Mouse (Mus musculus) bone marrow macrophage, adult 2 months (primary cell): ENCODE measurements around the gene Rab7. TPM values are rescaled to one million over a fixed set of nuclear protein-coding genes. Genes with fewer than 3 reads are reported as not detected.

ENCODE experiments used
- H3K27ac ChIP-seq: 2 replicates; pipeline ENCODE4 v1.5.1; 2012; ENCODE audit warnings: low read depth, low read length; ENCODE audit not compliant: insufficient read depth
- H3K4me1 ChIP-seq: 2 replicates; pipeline ENCODE4 v1.6.1; 2012; ENCODE audit warnings: low read length; ENCODE audit not compliant: control insufficient read depth, insufficient read depth
- H3K4me3 ChIP-seq: 2 replicates; pipeline ENCODE4 v1.5.1; 2012; ENCODE audit warnings: mild to moderate bottlenecking, low read length, moderate library complexity; ENCODE audit not compliant: insufficient read depth
- CTCF ChIP-seq: IDR thresholded peaks from 2 replicates; pipeline ENCODE4 v1.5.1; 2012; ENCODE audit warnings: low read depth, mild to moderate bottlenecking, low read length, moderate library complexity
- POLR2A ChIP-seq: IDR thresholded peaks from 2 replicates; pipeline ENCODE4 v1.6.1; 2012; ENCODE audit warnings: mild to moderate bottlenecking, low read depth, low read length, borderline replicate concordance
- polyA plus RNA-seq: library from polyadenylated mRNA; stranded (reverse); fragments of >200 nt; gene quantifications from 2 replicates; pipeline ENCODE4 v1.2.4, GENCODE M21; 2012; ENCODE audit not compliant: missing spikeins, insufficient read depth, insufficient read length

Rab7 gene
- polyA plus RNA-seq, 1 experiment: 475 TPM

DNA sequence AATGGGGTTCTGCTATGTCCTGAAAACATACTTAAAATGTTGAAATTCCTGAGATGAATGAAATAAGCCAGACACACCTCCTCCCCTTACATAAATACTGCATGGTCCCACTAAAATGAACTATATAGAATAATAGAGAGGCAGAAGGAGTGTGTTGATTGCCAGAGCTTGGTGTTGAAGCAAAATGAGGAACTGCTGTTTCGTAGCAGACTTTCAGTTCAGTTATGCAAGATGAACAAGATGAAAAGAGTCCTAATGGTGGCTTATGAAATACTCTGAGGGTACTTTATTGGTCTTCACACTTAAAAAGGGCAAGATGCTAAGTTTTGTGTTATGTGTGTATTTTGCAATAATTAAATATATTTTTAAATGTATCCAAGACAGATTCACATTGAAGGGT lies 23.7 kb upstream of the Rab7 start:
- H3K27ac ChIP-seq: peak overlapping the region; percentile 83
- H3K4me1 ChIP-seq: peaks cover 56% of the 10 kb centered on the region
- no peak overlapping the region for H3K4me3 ChIP-seq
- TF ChIP-seq POLR2A (no peak), CTCF (no peak)

DNA sequence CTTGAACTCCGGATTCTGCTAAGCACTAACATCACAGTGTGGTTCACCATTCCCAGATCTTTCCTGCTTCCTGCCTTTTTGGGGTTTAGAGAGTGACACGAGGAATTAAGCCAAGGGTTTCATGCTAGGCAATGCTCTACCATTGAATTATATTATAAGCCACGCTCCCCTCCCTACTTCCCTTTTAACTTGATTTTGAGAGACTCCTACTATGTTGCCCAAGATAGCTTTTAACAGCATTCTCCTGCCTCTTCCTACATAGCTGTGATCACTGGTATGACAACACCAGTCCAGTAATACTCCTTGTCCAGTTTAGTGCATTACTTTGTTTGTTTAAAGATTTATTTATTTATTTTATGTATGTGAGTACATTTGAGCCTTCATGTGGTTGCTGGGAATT lies 22.7 kb upstream of the Rab7 start:
- TF ChIP-seq CTCF (no peak), POLR2A (no peak)
- Histone ChIP-seq H3K4me3 (no peak overlapping the region), H3K27ac (peak overlapping the region; percentile 75), H3K4me1 (peaks cover 58% of the 10 kb centered on the region)

DNA sequence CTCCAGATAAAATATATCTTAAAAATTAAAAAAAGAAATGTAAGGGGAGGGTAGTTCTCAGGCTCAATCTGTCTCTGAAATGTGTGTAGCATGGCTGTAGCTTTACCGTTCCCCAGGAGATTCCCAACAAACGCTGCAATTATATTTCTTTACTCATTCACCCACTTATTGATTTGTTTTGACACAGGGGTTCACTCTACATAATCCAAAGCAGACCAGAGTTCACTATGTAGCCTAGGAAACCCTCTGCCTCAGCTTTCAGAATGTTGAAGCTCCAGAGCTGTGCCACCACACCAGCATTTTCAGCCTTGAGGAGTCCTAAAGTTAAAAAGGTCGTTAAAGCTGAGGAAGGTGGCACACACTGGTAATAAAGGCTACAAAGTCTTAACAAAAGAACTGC lies 20.9 kb upstream of the Rab7 start:
- no peak overlapping the region for H3K4me3 ChIP-seq
- H3K4me1 ChIP-seq: peaks cover 53% of the 10 kb centered on the region
- no peak for TF ChIP-seq CTCF
- no peak for TF ChIP-seq POLR2A
- H3K27ac ChIP-seq: peak overlapping the region; percentile 0; the same call in 1 of the 2 replicates

DNA sequence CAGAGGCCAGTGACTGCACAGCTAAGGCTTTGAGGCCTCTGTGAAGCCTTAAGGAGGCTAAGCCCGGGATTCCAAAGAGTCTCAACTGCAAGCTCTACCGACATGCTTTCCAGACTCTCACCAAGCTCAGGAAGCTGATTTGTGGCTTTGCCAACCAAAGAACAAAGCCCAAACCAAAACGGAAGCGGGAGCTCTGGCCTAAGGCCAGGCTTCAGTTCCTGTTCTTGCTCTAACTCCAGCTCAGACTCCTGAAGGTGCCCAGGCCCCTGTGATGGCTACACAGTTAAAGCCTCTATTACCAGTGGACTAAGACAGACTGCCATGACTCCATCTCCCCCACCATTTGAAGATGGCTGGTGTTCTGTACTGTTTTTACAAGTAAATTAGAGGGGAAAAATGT lies 20.0 kb upstream of the Rab7 start:
- Histone ChIP-seq H3K4me3 (peak overlapping the region; percentile 32), H3K27ac (peak overlapping the region; percentile 95), H3K4me1 (peaks cover 52% of the 10 kb centered on the region)
- TF ChIP-seq CTCF (no peak), POLR2A (no peak)

- TF ChIP-seq CTCF (no peak), POLR2A (no peak)
- H3K4me3 ChIP-seq: no peak overlapping the region
- peaks cover 45% of the 10 kb centered on the region for H3K4me1 ChIP-seq
- peak overlapping the region; percentile 39; the same call in 1 of the 2 replicates for H3K27ac ChIP-seq
Observed at GRCm38 (mm10) chr6:88064072-88064642, 19.1 kb upstream of the Rab7 start.

DNA sequence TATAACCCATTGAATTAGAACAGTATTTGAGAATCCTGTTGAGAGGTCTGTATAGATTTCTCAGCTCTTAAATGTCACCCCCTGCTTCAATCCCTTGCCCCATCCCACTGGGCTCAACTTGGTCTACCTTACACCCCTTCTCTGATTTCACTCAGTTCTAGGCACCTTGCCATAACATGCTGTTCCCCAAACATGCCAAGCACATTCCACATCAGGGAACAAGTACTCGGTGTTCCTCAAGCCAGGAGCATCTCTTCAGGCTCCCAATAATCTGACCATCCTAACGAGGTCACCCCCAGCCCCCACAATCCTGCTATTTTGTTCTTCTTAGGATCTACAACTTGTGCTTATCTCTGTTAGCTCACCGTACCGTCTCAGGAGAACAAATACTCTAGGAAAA lies 17.3 kb upstream of the Rab7 start:
- Histone ChIP-seq H3K27ac (no peak overlapping the region), H3K4me1 (peaks cover 41% of the 10 kb centered on the region), H3K4me3 (no peak overlapping the region)
- TF ChIP-seq POLR2A: no peak
- no peak for TF ChIP-seq CTCF

GRCm38 (mm10) chr6:88061406-88061805 lies 16.3 kb upstream of the Rab7 start:
- no peak for TF ChIP-seq POLR2A
- no peak for TF ChIP-seq CTCF
- H3K4me1 ChIP-seq: peaks cover 44% of the 10 kb centered on the region

DNA sequence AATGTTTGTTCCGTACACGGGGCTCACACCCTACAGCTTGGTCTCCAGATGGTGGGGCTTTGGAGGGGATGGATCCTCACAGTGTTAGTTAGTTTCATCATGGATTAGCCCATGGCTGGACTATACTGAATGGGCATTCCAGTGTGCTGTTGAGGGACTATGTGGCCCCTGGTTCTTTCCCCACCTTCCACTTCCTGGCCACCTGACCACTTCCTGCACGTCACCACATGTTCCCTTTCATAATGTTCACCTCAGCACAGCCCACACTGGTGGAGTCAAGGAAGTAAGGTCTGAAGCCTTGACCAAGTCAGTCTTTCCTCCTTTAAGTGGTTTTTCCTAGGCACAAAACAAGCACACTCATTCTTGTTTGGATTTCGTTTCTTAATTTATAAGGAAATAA lies 15.5 kb upstream of the Rab7 start:
- H3K4me1 ChIP-seq: peaks cover 46% of the 10 kb centered on the region
- no peak overlapping the region for H3K4me3 ChIP-seq
- no peak for TF ChIP-seq POLR2A
- no peak for TF ChIP-seq CTCF
- H3K27ac ChIP-seq: no peak overlapping the region

More at GRCm38 (mm10) chr6:88061406-88061805, 16.3 kb upstream of the Rab7 start:
- Histone ChIP-seq H3K4me3 (no peak overlapping the region), H3K27ac (no peak overlapping the region)

DNA sequence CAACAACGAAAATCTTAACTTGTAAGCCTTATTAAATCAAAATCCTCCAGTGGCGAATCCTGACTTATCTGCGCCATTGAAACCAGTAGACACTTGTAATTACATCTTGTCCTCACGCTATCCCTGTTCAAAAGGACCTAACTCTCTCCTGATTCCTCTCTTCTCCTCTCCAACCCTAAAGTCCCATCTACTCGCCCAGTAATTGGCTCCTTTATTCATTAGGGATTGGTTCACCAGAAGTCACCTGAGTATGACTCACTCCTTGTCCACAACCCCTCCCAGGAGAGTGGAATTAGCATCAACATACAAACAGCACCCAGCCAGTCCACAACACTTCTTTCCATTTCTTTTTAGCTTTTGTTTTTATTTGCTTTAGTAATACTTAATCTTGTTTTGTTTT lies 14.8 kb upstream of the Rab7 start:
- H3K27ac ChIP-seq: no peak overlapping the region
- H3K4me3 ChIP-seq: no peak overlapping the region
- TF ChIP-seq POLR2A (no peak), CTCF (no peak)
- H3K4me1 ChIP-seq: peaks cover 42% of the 10 kb centered on the region

DNA sequence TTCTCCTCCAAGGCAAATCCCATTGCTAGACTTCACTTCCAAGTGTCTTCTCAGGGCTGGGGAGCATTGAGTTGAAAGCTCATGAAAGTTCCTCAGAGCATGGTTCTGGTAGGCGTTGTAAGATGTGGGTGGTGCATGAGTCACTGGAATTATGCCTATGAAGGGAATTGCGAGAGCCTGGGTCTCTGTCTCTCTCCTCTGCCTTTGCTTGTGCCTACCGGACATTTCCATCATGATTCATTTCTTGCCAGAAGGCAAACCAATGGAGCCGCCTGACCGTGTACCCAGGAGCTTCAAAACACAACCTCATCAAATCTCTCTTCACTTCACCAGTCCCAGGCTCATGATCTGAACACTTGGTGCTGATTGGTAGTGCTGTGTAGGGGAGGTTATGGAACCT lies 11.8 kb upstream of the Rab7 start:
- no peak for TF ChIP-seq CTCF
- TF ChIP-seq POLR2A: no peak
- H3K27ac ChIP-seq: peak overlapping the region; percentile 41
- no peak overlapping the region for H3K4me3 ChIP-seq
- peaks cover 45% of the 10 kb centered on the region for H3K4me1 ChIP-seq
